Mouse (Mus musculus) ES-E14 (cell line): ENCODE measurements at regions not wholly inside any gene's neighbourhood (a gene's known extent, or its start where the extent isn't known, plus 50 kb on each side); places are given as distances from the start of the nearest gene placed in this dataset.

Source experiments
- DNase-seq: peaks from one replicate; pipeline ENCODE4 v3.0.0-alpha.2; 2013; ENCODE audit warnings: low read depth, low spot score
- H3K27ac ChIP-seq: 2 replicates; pipeline ENCODE4 v1.5.1; 2012; ENCODE audit warnings: low read depth, mild to moderate bottlenecking, low read length, moderate library complexity, mixed read lengths; ENCODE audit not compliant: poor library complexity, insufficient read depth, severe bottlenecking
- H3K36me3 ChIP-seq: 2 replicates; pipeline ENCODE4 v1.6.1; 2012; ENCODE audit warnings: mild to moderate bottlenecking, low read length, moderate library complexity, mixed read lengths; ENCODE audit not compliant: control insufficient read depth, poor library complexity, insufficient read depth, severe bottlenecking
- H3K4me1 ChIP-seq, 2 experiments: fragments of 150-350 bp in 1 of 2; sonication (generic) in 1 of 2; 2 replicates each; pipeline ENCODE4 v1.6.1; 2012; ENCODE audit warnings: low read length in 2 of 2, mild to moderate bottlenecking in 1 of 2, mixed read lengths in 1 of 2; ENCODE audit not compliant: control insufficient read depth in 2 of 2, insufficient read depth in 2 of 2, poor library complexity in 1 of 2
- H3K4me3 ChIP-seq, 2 experiments: fragments of 150-350 bp in 1 of 2; sonication (generic) in 1 of 2; 2 replicates each; pipeline ENCODE4 v1.5.1; 2012; ENCODE audit warnings: low read length in 2 of 2, low read depth in 1 of 2, mild to moderate bottlenecking in 1 of 2, mixed read lengths in 1 of 2; ENCODE audit not compliant: insufficient read depth in 1 of 2, poor library complexity in 1 of 2, severe bottlenecking in 1 of 2
- H3K9ac ChIP-seq: 2 replicates; pipeline ENCODE4 v1.6.1; 2012; ENCODE audit warnings: low read depth, mild to moderate bottlenecking, low read length, mixed read lengths; ENCODE audit not compliant: poor library complexity, insufficient read depth, severe bottlenecking
- H3K9me3 ChIP-seq: fragments of 150-350 bp; sonication (generic); 2 replicates; pipeline ENCODE4 v1.6.1; 2012; ENCODE audit warnings: low read depth, mild to moderate bottlenecking, low read length; ENCODE audit not compliant: control insufficient read depth, insufficient read depth
- CHD2 ChIP-seq: IDR thresholded peaks from 2 replicates; pipeline ENCODE4 v1.6.1; 2014; ENCODE audit warnings: mild to moderate bottlenecking, low read depth, low read length, inconsistent platforms
- HCFC1 ChIP-seq: IDR thresholded peaks from 2 replicates; pipeline ENCODE4 v1.6.1; 2012; ENCODE audit warnings: low read length, inconsistent platforms, borderline replicate concordance; ENCODE audit not compliant: insufficient read depth
- MAFK ChIP-seq: IDR thresholded peaks from 2 replicates; pipeline ENCODE4 v1.6.1; 2014; ENCODE audit warnings: mild to moderate bottlenecking, low read depth, low read length, inconsistent platforms; ENCODE audit not compliant: insufficient read depth
- ZC3H11A ChIP-seq: IDR thresholded peaks from 2 replicates; pipeline ENCODE4 v1.6.1; 2012; ENCODE audit warnings: low read depth, mild to moderate bottlenecking, inconsistent platforms, low read length, borderline replicate concordance
- ZNF384 ChIP-seq: IDR thresholded peaks from 2 replicates; pipeline ENCODE4 v1.6.1; 2012; ENCODE audit warnings: low read depth, low read length, inconsistent platforms
- in situ Hi-C, 2 experiments: fragments of 600-800 bp; cut with MboI; formaldehyde crosslinking; loops; one replicate each; pipeline ENCODE4 v1.15.1; 2025; ENCODE audit warnings: low sequenced_read_pairs in 2 of 2, inconsistent platforms in 1 of 2; ENCODE audit not compliant: unreplicated experiment in 2 of 2

GRCm38 (mm10) chr13:101316336-101316735 lies 451.7 kb downstream of the Pik3r1 start:
- H3K4me3 ChIP-seq = no peak overlapping the region
- in situ Hi-C loops = no loop called here
- no peak overlapping the region for H3K9ac ChIP-seq
- no peak for TF ChIP-seq MAFK
- H3K9me3 ChIP-seq = no peaks in the 10 kb centered on the region
- no peak overlapping the region for H3K27ac ChIP-seq
- no peak for DNase-seq
- no peaks in the 10 kb centered on the region for H3K36me3 ChIP-seq
- no peaks in the 10 kb centered on the region for H3K4me1 ChIP-seq

GRCm38 (mm10) chr13:101314040-101314439 lies 454.0 kb downstream of the Pik3r1 start:
- no peaks in the 10 kb centered on the region for H3K36me3 ChIP-seq
- H3K27ac ChIP-seq = no peak overlapping the region
- TF ChIP-seq MAFK (no peak), CHD2 (no peak), ZC3H11A (no peak), ZNF384 (no peak), HCFC1 (no peak)
- H3K4me3 ChIP-seq = no peak overlapping the region
- H3K9me3 ChIP-seq = no peaks in the 10 kb centered on the region
- H3K9ac ChIP-seq = no peak overlapping the region
- H3K4me1 ChIP-seq = no peaks in the 10 kb centered on the region
- in situ Hi-C loops = no loop called here
- no peak for DNase-seq

- no peak overlapping the region for H3K4me3 ChIP-seq
- no peaks in the 10 kb centered on the region for H3K9me3 ChIP-seq
- no peak for TF ChIP-seq MAFK
- no peak for TF ChIP-seq CHD2
- TF ChIP-seq HCFC1 = no peak
- TF ChIP-seq ZC3H11A = no peak
- no peak for TF ChIP-seq ZNF384
- no peak for DNase-seq
- H3K9ac ChIP-seq = no peak overlapping the region
- no peak overlapping the region for H3K27ac ChIP-seq
- in situ Hi-C loops = no loop called here
- no peaks in the 10 kb centered on the region for H3K36me3 ChIP-seq
- H3K4me1 ChIP-seq = no peaks in the 10 kb centered on the region
Observed at GRCm38 (mm10) chr13:101311634-101312314, 456.2 kb downstream of the Pik3r1 start.

DNA sequence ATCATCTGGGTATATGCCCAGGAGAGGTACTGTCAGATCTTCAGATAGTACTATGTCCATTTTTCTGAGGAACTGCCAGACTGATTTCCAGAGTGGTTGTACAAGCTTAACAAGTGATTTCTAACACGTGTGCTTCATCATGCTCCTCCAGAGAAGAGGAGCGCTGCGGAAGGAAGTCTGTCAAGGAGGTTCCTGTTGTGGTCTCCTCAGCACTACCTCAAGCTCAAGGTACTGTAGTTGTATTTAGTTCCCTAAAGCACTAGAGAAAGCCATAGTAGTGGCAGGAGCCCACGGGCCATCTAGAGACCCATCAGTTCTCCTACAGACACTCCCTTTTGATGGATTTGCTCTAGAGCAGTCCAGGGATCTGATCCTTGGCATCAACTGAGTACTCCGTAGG lies 459.3 kb downstream of the Pik3r1 start:
- Histone ChIP-seq H3K9me3 (no peaks in the 10 kb centered on the region), H3K4me1 (no peaks in the 10 kb centered on the region), H3K9ac (no peak overlapping the region), H3K27ac (no peak overlapping the region), H3K36me3 (no peaks in the 10 kb centered on the region), H3K4me3 (no peak overlapping the region)
- no peak for TF ChIP-seq ZNF384
- TF ChIP-seq HCFC1 = no peak
- no peak for TF ChIP-seq MAFK
- no peak for DNase-seq
- in situ Hi-C loops = no loop called here

DNA sequence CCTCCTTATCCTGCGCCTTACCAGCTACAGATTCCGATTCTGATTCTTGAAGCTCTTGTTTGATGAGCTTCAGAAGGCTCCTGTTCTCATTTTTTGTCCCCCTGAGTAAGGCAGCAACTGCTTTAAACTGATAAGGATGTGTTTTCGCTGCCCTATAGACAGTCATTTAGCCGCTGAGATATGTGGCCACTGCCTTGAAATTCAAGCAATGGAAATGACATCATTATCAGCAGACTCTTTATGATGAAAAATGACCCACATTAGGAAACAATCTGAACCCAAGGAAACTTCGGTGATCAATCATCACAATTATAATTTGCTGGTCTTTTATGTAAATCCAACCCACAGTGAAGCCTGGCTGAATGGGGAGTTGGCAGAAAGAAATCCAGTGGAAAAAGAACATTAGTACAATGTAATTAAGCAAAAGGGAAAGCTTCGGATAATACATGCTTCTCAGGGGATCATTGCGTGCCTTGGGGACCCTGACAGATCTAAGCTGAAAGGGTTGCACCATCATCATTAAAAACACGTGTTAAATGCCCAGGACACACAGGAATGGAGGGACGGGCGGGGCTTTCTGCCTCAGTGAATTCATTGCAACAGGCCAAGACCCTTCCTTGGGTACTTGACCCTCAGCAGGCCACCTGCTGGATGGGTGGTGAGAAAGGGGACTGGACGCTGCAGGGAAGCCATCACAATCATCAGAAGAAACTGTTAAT lies 462.2 kb downstream of the Pik3r1 start:
- Histone ChIP-seq H3K4me3 (no peak overlapping the region), H3K9ac (no peak overlapping the region), H3K27ac (no peak overlapping the region), H3K9me3 (no peaks in the 10 kb centered on the region), H3K36me3 (no peaks in the 10 kb centered on the region), H3K4me1 (no peaks in the 10 kb centered on the region)
- DNase-seq = no peak
- in situ Hi-C loops = no loop called here
- TF ChIP-seq ZNF384 (no peak), ZC3H11A (no peak), HCFC1 (no peak)
